ENCODE assay signal across 30 mouse cellular contexts in genomic region chr2:26864879-26865278, GRCm38 (mm10). TPM values are rescaled to one million over a fixed set of nuclear protein-coding genes. Genes with fewer than 3 reads are reported as not detected.
DNase-seq lines count a peak whose midpoint lies in the region; ATAC-seq and TF ChIP-seq lines count a peak whose summit lies in the region.
"Had no signal": no experiment of that assay in that cellular context is flagged by ENCODE, and none has a peak within 500 bp of the region (broad histone marks: within the 10 kb centered on the region; RNA-seq: fewer than 3 reads in every experiment).

Abo (minus strand) TSS chr2:26864979.

- no peak within 1 kb of the TSS for H3K4me3 ChIP-seq in embryonic facial prominence, embryonic 13.5 days
- H3K4me3 ChIP-seq in embryonic facial prominence, embryonic 10.5 days = no peak within 1 kb of the TSS
- H3K4me3 ChIP-seq in ES-E14 (ENCODE audit: insufficient read depth in 1 of 2, low read depth in 1 of 2, low read length in 2 of 2, poor library complexity in 1 of 2, severe bottlenecking in 1 of 2) = no peak within 1 kb of the TSS
- H3K4me3 ChIP-seq: embryonic facial prominence, embryonic 12.5 days; embryonic facial prominence, embryonic 15.5 days; erythroblast, embryonic 14.5 days; forebrain, embryonic 10.5 days; forebrain, embryonic 12.5 days had no signal

- no peaks in the 10 kb centered on the region for H3K4me1 ChIP-seq in embryonic facial prominence, embryonic 13.5 days
- H3K4me1 ChIP-seq in embryonic facial prominence, embryonic 10.5 days = no peaks in the 10 kb centered on the region
- peaks cover 0 to 7% of the 10 kb centered on the region in 2 experiments; a peak in 1 of 4 replicates for H3K4me1 ChIP-seq in ES-E14 (ENCODE audit: control insufficient read depth in 2 of 2, insufficient read depth in 2 of 2, low read length in 2 of 2, poor library complexity in 1 of 2)
- H3K4me1 ChIP-seq: embryonic facial prominence, embryonic 12.5 days; embryonic facial prominence, embryonic 15.5 days; forebrain, embryonic 10.5 days; forebrain, embryonic 12.5 days had no signal

- 0 out of 2 replicates have a peak within 1 kb of the TSS, but pooled peaks have one; percentile 32 for H3K9ac ChIP-seq in embryonic facial prominence, embryonic 13.5 days
- no peak within 1 kb of the TSS for H3K9ac ChIP-seq in ES-E14 (ENCODE audit: insufficient read depth, low read depth, low read length, poor library complexity, severe bottlenecking)
- H3K9ac ChIP-seq: embryonic facial prominence, embryonic 12.5 days; embryonic facial prominence, embryonic 15.5 days; forebrain, embryonic 12.5 days had no signal

- no peak for ATAC-seq in embryonic facial prominence, embryonic 13.5 days (ENCODE audit: insufficient number of reproducible peaks, insufficient read depth, low FRiP score, low TSS enrichment, low read depth)
- ATAC-seq: CD4-positive, CD25-positive, alpha-beta regulatory T cell, adult 4 months; forebrain, embryonic 14.5 days; forebrain, embryonic 16.5 days had no signal

- in situ Hi-C loops in ES-E14 (cut with MboI; ENCODE audit: low sequenced_read_pairs in 2 of 2, unreplicated experiment in 2 of 2) = no loop called here

- H3K36me3 ChIP-seq in embryonic facial prominence, embryonic 13.5 days = no peaks in the 10 kb centered on the region
- H3K36me3 ChIP-seq in embryonic facial prominence, embryonic 10.5 days (replicated peaks) = no peaks in the 10 kb centered on the region
- no peaks in the 10 kb centered on the region for H3K36me3 ChIP-seq in ES-E14 (ENCODE audit: control insufficient read depth, insufficient read depth, low read length, poor library complexity, severe bottlenecking)
- H3K36me3 ChIP-seq: embryonic facial prominence, embryonic 12.5 days; embryonic facial prominence, embryonic 15.5 days; forebrain, embryonic 10.5 days; forebrain, embryonic 12.5 days had no signal

- no peaks in the 10 kb centered on the region for H3K9me3 ChIP-seq in embryonic facial prominence, embryonic 13.5 days
- no peaks in the 10 kb centered on the region for H3K9me3 ChIP-seq in embryonic facial prominence, embryonic 10.5 days
- no peaks in the 10 kb centered on the region for H3K9me3 ChIP-seq in ES-E14 (ENCODE audit: control insufficient read depth, insufficient read depth, low read depth, low read length)
- H3K9me3 ChIP-seq: embryonic facial prominence, embryonic 12.5 days; embryonic facial prominence, embryonic 15.5 days; forebrain, embryonic 10.5 days; forebrain, embryonic 12.5 days had no signal

- 0 out of 2 replicates have a peak, but pooled peaks cover 2% of the 10 kb centered on the region for H3K27me3 ChIP-seq in embryonic facial prominence, embryonic 13.5 days
- H3K27me3 ChIP-seq in embryonic facial prominence, embryonic 10.5 days (replicated peaks; ENCODE audit: low read depth, poor library complexity, severe bottlenecking) = no peaks in the 10 kb centered on the region
- H3K27me3 ChIP-seq: embryonic facial prominence, embryonic 12.5 days; embryonic facial prominence, embryonic 15.5 days; forebrain, embryonic 12.5 days had no signal

- no peak within 1 kb of the TSS for H3K27ac ChIP-seq in embryonic facial prominence, embryonic 13.5 days
- H3K27ac ChIP-seq in embryonic facial prominence, embryonic 10.5 days (replicated peaks) = no peak within 1 kb of the TSS
- peak within 1 kb of the TSS; percentile 47 for H3K27ac ChIP-seq in ES-E14 (ENCODE audit: insufficient read depth, low read depth, low read length, poor library complexity, severe bottlenecking)
- H3K27ac ChIP-seq: embryonic facial prominence, embryonic 12.5 days; embryonic facial prominence, embryonic 15.5 days; forebrain, embryonic 10.5 days; forebrain, embryonic 12.5 days had no signal

- 70% methylated on average over 3 of the region's 3 CpGs for WGBS in embryonic facial prominence, embryonic 13.5 days
- WGBS in embryonic facial prominence, embryonic 10.5 days = 67% methylated on average over 3 of the region's 3 CpGs

- H3K4me2 ChIP-seq in embryonic facial prominence, embryonic 13.5 days = no peak within 1 kb of the TSS
- H3K4me2 ChIP-seq: embryonic facial prominence, embryonic 12.5 days; embryonic facial prominence, embryonic 15.5 days; forebrain, embryonic 12.5 days had no signal

- DNase-seq in embryonic facial prominence, embryonic 10.5 days (ENCODE audit: low spot score) = no peak
- DNase-seq in urinary bladder, adult 18-20 months (ENCODE audit: low spot score in 2 of 2) = peak; percentile 8 to 11
- DNase-seq in urinary bladder, postnatal 4 days (ENCODE audit: low spot score in 2 of 2) = no peak
- no peak for DNase-seq in ES-E14 (ENCODE audit: low read depth, low spot score)
- DNase-seq in frontal cortex, postnatal 36 days (ENCODE audit: low spot score in 2 of 2) = no peak
- DNase-seq: adrenal gland, adult 2 months; adrenal gland, postnatal 10 days; adrenal gland, postnatal 25 days; B cell, adult 2 months; cerebellum, adult 11 months; cerebellum, adult 18-20 months; cerebellum, adult 8-10 months; cerebellum, adult 9-11 months; cerebellum, postnatal 14 days; cerebellum, postnatal 36 days; embryo, embryonic 11 days had no signal

TF ChIP-seq in ES-E14, 5 proteins besides CTCF, POLR2A, EP300 and RAD21:
- TF ChIP-seq ZNF384 (IDR thresholded peaks at IDR 0.05; ENCODE audit: low read depth, low read length) = no peak
- no peak for TF ChIP-seq MAFK (IDR thresholded peaks at IDR 0.05; ENCODE audit: insufficient read depth, low read depth, low read length)
- no peak for TF ChIP-seq ZC3H11A (IDR thresholded peaks at IDR 0.05; ENCODE audit: borderline replicate concordance, low read depth, low read length)
- no peak for TF ChIP-seq CHD2 (IDR thresholded peaks at IDR 0.05; ENCODE audit: low read depth, low read length)
- TF ChIP-seq HCFC1 (IDR thresholded peaks at IDR 0.05; ENCODE audit: borderline replicate concordance, insufficient read depth, low read length) = no peak
TF ChIP-seq in ES-E14: peak in this region for 0.

RNA-seq across cellular contexts. Expression of gene Abo, which starts in this region (rescaled TPM):
- polyA plus RNA-seq in embryonic facial prominence, embryonic 13.5 days (2015; fragmentation: Nextera tagmentation; extraction: Ambion mirVana) = not detected in 2 replicates
- not detected in 2 replicates for polyA plus RNA-seq in embryonic facial prominence, embryonic 10.5 days (2016; fragmentation: Nextera tagmentation; extraction: Ambion mirVana)
- total RNA-seq in ES-E14 (2012; rRNA removed) = 1.8 and 2.1 TPM in 2 replicates
- total RNA-seq: adrenal gland, adult 2 months; adrenal gland, postnatal 10 days; adrenal gland, postnatal 25 days; adrenal gland, postnatal 4 days; CH12.LX; common myeloid progenitor, adult 5-6 weeks; MEL had no signal
- polyA plus RNA-seq: adrenal gland, adult 2 months; brain, embryonic 14.5 days; CD4-positive, CD25-positive, alpha-beta regulatory T cell, adult 4 months; embryonic facial prominence, embryonic 12.5 days; embryonic facial prominence, embryonic 15.5 days; erythroblast, embryonic 14.5 days; forebrain, embryonic 10.5 days; forebrain, embryonic 12.5 days; forebrain, embryonic 14.5 days; forebrain, embryonic 16.5 days had no signal

Comparison
In these comparisons a context has a peak if more than half of its experiments do, and no peak if none do; other contexts are left out.
1. DNase-seq: peak in urinary bladder, adult 18-20 months (2 of 2); none in embryonic facial prominence, embryonic 10.5 days (single experiment), urinary bladder, postnatal 4 days (0 of 2), ES-E14 (single experiment) and frontal cortex, postnatal 36 days (0 of 2).